Mouse (Mus musculus) liver, embryonic 14.5 days (tissue): ENCODE results near the gene Bri3bp.

Experiments used
- CTCF ChIP-seq: IDR thresholded peaks from 2 replicates; pipeline ENCODE4 v1.5.1; 2016; ENCODE audit warnings: antibody characterized with exemption, low read depth, control low read depth
- EP300 ChIP-seq: IDR thresholded peaks from 2 replicates; pipeline ENCODE4 v1.6.1; 2016; ENCODE audit warnings: antibody characterized with exemption, low read depth

- TF ChIP-seq CTCF (peak; percentile 61), EP300 (no peak)
Measured at GRCm38 (mm10) chr5:125488116-125488455, 46.7 kb downstream of the Bri3bp start.
